Mouse (Mus musculus) heart, embryonic 16.5 days (tissue): Measurements from ENCODE around the gene Polr3e. TPM values are rescaled to one million over a fixed set of nuclear protein-coding genes. Genes with fewer than 3 reads are reported as not detected.
"Not testable (repeated sequence)": the region's sequence is repeated elsewhere in the genome, so short reads cannot be mapped to it uniquely, and the experiment has no call there.

Experiments
- ATAC-seq: fragments of 200-750 bp; cut with Nextera tagmentation; replicated peaks from 2 replicates; pipeline ENCODE4 v1.8.0; 2017; ENCODE audit warnings: moderate number of reproducible peaks; ENCODE audit not compliant: insufficient read depth, low FRiP score; ENCODE audit errors: extremely low read depth
- H3K27ac ChIP-seq: fragments of 300-500 bp; sonication (generic); 2 replicates; pipeline ENCODE4 v1.5.1; 2014; ENCODE audit warnings: mild to moderate bottlenecking, low read length, control low read depth, moderate library complexity
- H3K27me3 ChIP-seq: fragments of 300-500 bp; sonication (generic); 2 replicates; pipeline ENCODE4 v1.6.1; 2014; ENCODE audit warnings: low read length, mixed read lengths; ENCODE audit not compliant: control insufficient read depth, insufficient read depth
- H3K36me3 ChIP-seq: fragments of 300-500 bp; sonication (generic); 2 replicates; pipeline ENCODE4 v1.6.1; 2014; ENCODE audit not compliant: control insufficient read depth, insufficient read depth
- H3K4me1 ChIP-seq: fragments of 300-500 bp; sonication (generic); 2 replicates; pipeline ENCODE4 v1.6.1; 2014; ENCODE audit warnings: low read length, mixed read lengths; ENCODE audit not compliant: control insufficient read depth, insufficient read depth
- H3K4me2 ChIP-seq: fragments of 300-500 bp; sonication (generic); 2 replicates; pipeline ENCODE4 v1.6.1; 2014; ENCODE audit warnings: low read depth, mild to moderate bottlenecking, control low read depth, low read length
- H3K4me3 ChIP-seq: fragments of 300-500 bp; sonication (generic); 2 replicates; pipeline ENCODE4 v1.5.1; 2014; ENCODE audit warnings: mild to moderate bottlenecking, control low read depth, low read length
- H3K9ac ChIP-seq: fragments of 300-500 bp; sonication (generic); 2 replicates; pipeline ENCODE4 v1.6.1; 2014; ENCODE audit warnings: low read length, control low read depth
- H3K9me3 ChIP-seq: fragments of 300-500 bp; sonication (generic); replicated peaks from 2 replicates; pipeline ENCODE4 v1.6.1; 2016; ENCODE audit warnings: low read length; ENCODE audit not compliant: control insufficient read depth
- WGBS: fragments of 180-500 bp; shearing (Covaris S2); extraction: QIAGEN DNeasy Blood & Tissue Kit; methylation state at CpG from one replicate; pipeline ENCODE4 v1.1.7; 2014; 5-methylcytosine and 5-hydroxymethylcytosine counted together
- polyA plus RNA-seq: library from polyadenylated mRNA; unstranded; fragments of >200 nt; fragmentation: Nextera tagmentation; extraction: Ambion mirVana; gene quantifications from 2 replicates; pipeline ENCODE4 v1.2.1, GENCODE M21; 2015

The Polr3e gene
- polyA plus RNA-seq, 1 experiment from 2014 or later, result 22.1 TPM

DNA sequence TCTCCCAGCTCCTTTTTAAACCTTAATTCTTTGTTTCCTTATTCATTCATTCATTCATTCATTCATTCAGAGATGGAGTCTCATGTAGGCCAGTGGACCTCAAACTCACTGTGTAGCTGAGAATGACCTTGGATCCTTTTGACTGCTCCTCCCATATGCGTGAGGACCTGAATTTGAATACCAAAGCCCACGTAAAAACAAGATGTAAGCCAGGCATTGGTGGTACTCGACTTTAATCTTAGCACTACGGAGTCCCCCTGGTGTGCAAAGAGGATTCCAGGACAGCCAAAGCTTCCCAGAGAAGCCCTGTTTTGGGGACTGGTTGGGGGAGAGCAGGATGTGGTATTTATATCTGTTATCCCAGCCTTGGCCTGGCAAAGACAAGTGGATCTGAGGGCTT lies 17.4 kb upstream of the Polr3e start:
- ATAC-seq, result no peak
- 55% methylated on average over 4 of the region's 4 CpGs for WGBS
- H3K4me3 ChIP-seq, result no peak overlapping the region
- no peak overlapping the region for H3K27ac ChIP-seq
- peaks cover 5% of the 10 kb centered on the region; the same call in 1 of the 2 replicates for H3K4me1 ChIP-seq
- H3K9me3 ChIP-seq, result no peaks in the 10 kb centered on the region
- H3K9ac ChIP-seq, result no peak overlapping the region
- H3K36me3 ChIP-seq, result peaks cover 24% of the 10 kb centered on the region; the same call in 1 of the 2 replicates
- no peak overlapping the region for H3K4me2 ChIP-seq
- no peaks in the 10 kb centered on the region for H3K27me3 ChIP-seq

DNA sequence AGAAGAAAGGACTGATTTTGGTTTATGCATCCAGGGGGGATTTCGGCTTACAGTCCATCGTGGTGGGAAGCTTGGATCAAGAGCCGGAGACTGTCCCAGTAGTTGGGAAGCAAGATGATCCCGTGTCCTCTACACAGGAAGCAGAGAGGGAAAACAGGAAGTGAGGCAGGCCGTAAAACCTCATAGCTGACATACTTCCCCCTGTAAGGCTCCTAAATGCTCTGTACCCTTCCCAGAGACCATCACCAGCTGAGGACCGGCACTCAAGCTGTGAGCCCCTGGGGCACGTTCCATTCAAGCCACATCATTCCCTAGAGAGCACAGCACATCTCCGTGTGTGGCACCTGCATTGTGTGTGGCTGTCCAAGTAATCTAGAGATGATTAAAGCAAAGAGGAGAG lies 15.8 kb upstream of the Polr3e start:
- Histone ChIP-seq H3K4me3 (no peak overlapping the region), H3K36me3 (peaks cover 15% of the 10 kb centered on the region; the same call in 1 of the 2 replicates), H3K27me3 (no peaks in the 10 kb centered on the region), H3K4me1 (peaks cover 3% of the 10 kb centered on the region; the same call in 1 of the 2 replicates), H3K9me3 (no peaks in the 10 kb centered on the region), H3K27ac (no peak overlapping the region), H3K9ac (no peak overlapping the region), H3K4me2 (no peak overlapping the region)
- WGBS, result 53% methylated on average over 8 of the region's 8 CpGs
- no peak for ATAC-seq

- peaks cover 15% of the 10 kb centered on the region; the same call in 1 of the 2 replicates for H3K36me3 ChIP-seq
- H3K9ac ChIP-seq, result no peak overlapping the region
- no peak overlapping the region for H3K27ac ChIP-seq
- H3K27me3 ChIP-seq, result no peaks in the 10 kb centered on the region
- no peaks in the 10 kb centered on the region for H3K9me3 ChIP-seq
- no peak overlapping the region for H3K4me2 ChIP-seq
- WGBS, result 51% methylated on average over 3 of the region's 3 CpGs
- H3K4me3 ChIP-seq, result no peak overlapping the region
- no peaks in the 10 kb centered on the region for H3K4me1 ChIP-seq
- ATAC-seq, result no peak
Measured at GRCm38 (mm10) chr7:120902931-120903330, 14.6 kb upstream of the Polr3e start.

DNA sequence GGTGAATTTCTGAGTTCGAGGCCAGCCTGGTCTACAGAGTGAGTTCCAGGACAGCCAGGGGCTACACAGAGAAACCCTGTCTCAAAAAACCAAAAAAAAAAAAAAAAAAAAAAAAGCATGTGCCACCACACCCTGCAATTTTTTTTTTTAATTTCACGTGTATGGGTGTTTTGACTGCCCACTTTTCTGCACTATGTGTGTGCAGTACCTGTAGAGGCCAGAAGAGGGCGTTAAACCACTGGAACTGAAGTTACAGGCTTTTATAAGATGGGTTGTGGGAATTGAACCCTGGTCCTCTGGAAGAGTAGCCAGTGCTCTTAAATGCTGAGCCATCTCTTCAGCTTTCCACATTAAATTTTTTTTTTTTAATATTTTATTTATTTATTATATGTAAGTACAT lies 7.4 kb upstream of the Polr3e start:
- not testable (repeated sequence) for H3K9ac ChIP-seq, H3K27me3 ChIP-seq, H3K4me1 ChIP-seq, H3K36me3 ChIP-seq, H3K4me2 ChIP-seq, ATAC-seq, H3K9me3 ChIP-seq, H3K4me3 ChIP-seq, H3K27ac ChIP-seq
- WGBS, result 67% methylated on average over 3 of the region's 3 CpGs

DNA sequence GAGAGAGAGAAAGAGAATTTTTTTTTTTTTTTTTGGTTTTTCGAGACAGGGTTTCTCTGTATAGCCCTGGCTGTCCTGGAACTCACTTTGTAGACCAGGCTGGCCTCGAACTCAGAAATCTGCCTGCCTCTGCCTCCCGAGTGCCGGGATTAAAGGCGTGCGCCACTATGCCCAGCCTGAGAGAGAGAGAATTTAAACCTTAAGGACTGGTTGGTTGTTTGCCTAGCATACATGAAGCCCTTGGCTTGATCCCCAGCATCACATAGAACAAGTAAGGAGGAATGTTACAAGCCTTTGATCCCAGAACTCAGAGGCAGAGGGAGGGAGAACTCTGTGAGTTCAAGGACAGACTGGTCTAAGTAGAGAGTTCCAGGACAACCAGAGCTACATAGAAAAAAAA lies 6.3 kb upstream of the Polr3e start:
- not testable (repeated sequence) for H3K27me3 ChIP-seq, H3K4me3 ChIP-seq, H3K4me2 ChIP-seq, ATAC-seq, H3K27ac ChIP-seq, H3K9ac ChIP-seq, H3K9me3 ChIP-seq, H3K4me1 ChIP-seq, H3K36me3 ChIP-seq
- 88% methylated on average over 6 of the region's 6 CpGs for WGBS

- no peak overlapping the region for H3K4me3 ChIP-seq
- 36% methylated on average over 1 of the region's 1 CpGs for WGBS
- 0 out of 2 replicates have a peak, but pooled peaks cover 2% of the 10 kb centered on the region for H3K4me1 ChIP-seq
- H3K9me3 ChIP-seq, result no peaks in the 10 kb centered on the region
- no peak overlapping the region for H3K4me2 ChIP-seq
- H3K36me3 ChIP-seq, result no peaks in the 10 kb centered on the region
- H3K27ac ChIP-seq, result no peak overlapping the region
- H3K9ac ChIP-seq, result no peak overlapping the region
- ATAC-seq, result no peak
- H3K27me3 ChIP-seq, result no peaks in the 10 kb centered on the region
Measured at GRCm38 (mm10) chr7:120913332-120913731, 4.2 kb upstream of the Polr3e start.

DNA sequence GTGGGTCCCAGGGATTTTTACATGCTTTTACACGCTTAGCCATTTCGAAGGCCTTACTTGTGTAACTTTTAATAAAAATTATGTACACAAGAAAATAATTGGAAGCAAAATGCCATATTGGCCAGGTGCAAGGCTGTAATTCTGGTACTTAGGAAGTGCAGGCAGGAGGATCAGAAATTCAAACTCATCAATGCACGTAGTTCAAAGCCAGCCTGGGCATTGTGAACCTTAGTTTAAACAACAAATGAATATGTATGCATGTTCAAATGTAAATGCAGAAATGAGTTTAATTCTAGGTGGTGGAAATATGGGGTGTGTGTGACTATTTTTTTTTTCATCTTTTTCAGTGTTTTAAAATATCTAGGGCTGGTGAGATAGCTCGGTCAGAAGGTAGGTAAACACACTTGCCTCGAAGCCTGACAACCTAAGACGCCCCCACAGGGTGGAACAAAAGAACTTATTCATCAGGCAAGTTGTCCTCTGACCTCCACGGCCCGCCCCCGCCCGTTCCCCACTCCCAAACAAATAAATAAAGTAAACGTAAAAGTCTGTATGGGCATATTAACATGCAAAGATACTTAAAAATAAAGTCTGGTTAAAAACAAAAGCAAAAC lies 1.2 kb upstream of the Polr3e start:
- H3K9ac ChIP-seq, result no peak overlapping the region

DNA sequence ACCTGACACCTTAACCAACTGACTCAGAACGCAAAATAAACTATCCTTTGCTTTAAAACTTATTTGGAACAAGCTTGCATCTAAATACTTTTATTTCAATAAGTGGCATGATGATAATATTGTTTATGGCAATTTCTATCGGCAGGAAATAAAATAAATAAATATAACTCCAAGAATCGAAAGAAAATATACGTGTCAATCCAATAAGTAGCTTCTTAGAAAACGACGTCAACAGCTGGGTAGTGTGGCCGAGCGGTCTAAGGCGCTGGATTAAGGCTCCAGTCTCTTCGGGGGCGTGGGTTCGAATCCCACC lies 309 bp upstream of the Polr3e start:
- Histone ChIP-seq H3K27me3 (no peaks in the 10 kb centered on the region), H3K4me1 (peaks cover 11% of the 10 kb centered on the region), H3K9ac (no peak overlapping the region), H3K4me2 (peak overlapping the region; percentile 50), H3K27ac (no peak overlapping the region), H3K4me3 (peak overlapping the region; percentile 98), H3K36me3 (no peaks in the 10 kb centered on the region), H3K9me3 (no peaks in the 10 kb centered on the region)
- 7% methylated on average over 12 of the region's 12 CpGs for WGBS
- ATAC-seq, result no peak

More for the DNA sequence above, 1.2 kb upstream of the Polr3e start:
- WGBS, result 40% methylated on average over 11 of the region's 11 CpGs
- H3K4me2 ChIP-seq, result no peak overlapping the region; the same call in 1 of the 2 replicates
- peaks cover 11% of the 10 kb centered on the region for H3K4me1 ChIP-seq
- no peak for ATAC-seq
- H3K27ac ChIP-seq, result no peak overlapping the region
- H3K4me3 ChIP-seq, result no peak overlapping the region
- H3K36me3 ChIP-seq, result no peaks in the 10 kb centered on the region
- H3K27me3 ChIP-seq, result no peaks in the 10 kb centered on the region
- H3K9me3 ChIP-seq, result no peaks in the 10 kb centered on the region

- H3K27me3 ChIP-seq, result no peaks in the 10 kb centered on the region
- peak overlapping the region; percentile 78 for H3K27ac ChIP-seq
- H3K4me3 ChIP-seq, result peak overlapping the region; percentile 98
- H3K4me2 ChIP-seq, result peak overlapping the region; percentile 83
- peak overlapping the region; percentile 95 for H3K9ac ChIP-seq
- H3K36me3 ChIP-seq, result no peaks in the 10 kb centered on the region
- WGBS, result 7% methylated on average over 10 of the region's 10 CpGs
- H3K9me3 ChIP-seq, result no peaks in the 10 kb centered on the region
- peaks cover 11% of the 10 kb centered on the region for H3K4me1 ChIP-seq
- ATAC-seq, result peak; percentile 43
Measured at GRCm38 (mm10) chr7:120918526-120918962, 1.0 kb downstream of the Polr3e start.
